Mouse (Mus musculus) brain, adult 2 months (tissue): Measurements from ENCODE around the gene Gm5741.
"Not testable (repeated sequence)": the region's sequence is repeated elsewhere in the genome, so short reads cannot be mapped to it uniquely, and the experiment has no call there.

ENCODE experiments used
- DNase-seq: peaks from one replicate; pipeline ENCODE4 v3.0.0; 2011; ENCODE audit warnings: low read depth, low spot score

Gm5741 gene

GRCm38 (mm10) chr8:85067982-85068381 is at the start of gene Gm5741:
TSS of gene Gm5741 (minus strand) at chr8:85067982.
- DNase-seq: no peak

- no peak for DNase-seq
Measured at GRCm38 (mm10) chr8:85116984-85117383, 49.2 kb upstream of the Gm5741 start.

GRCm38 (mm10) chr8:85115501-85115900 is 47.7 kb upstream of the Gm5741 start:
- no peak for DNase-seq

- no peak for DNase-seq
Measured at GRCm38 (mm10) chr8:85113241-85113640, 45.5 kb upstream of the Gm5741 start.

- no peak for DNase-seq
Measured at GRCm38 (mm10) chr8:85100076-85100665, 32.4 kb upstream of the Gm5741 start.

GRCm38 (mm10) chr8:85096850-85097249 is 29.1 kb upstream of the Gm5741 start:
- DNase-seq: no peak

GRCm38 (mm10) chr8:85096196-85096595 is 28.4 kb upstream of the Gm5741 start:
- no peak for DNase-seq

- DNase-seq: no peak
Measured at GRCm38 (mm10) chr8:85095566-85095965, 27.8 kb upstream of the Gm5741 start.

GRCm38 (mm10) chr8:85095051-85095450 is 27.3 kb upstream of the Gm5741 start:
- no peak for DNase-seq

GRCm38 (mm10) chr8:85091526-85092090 is 23.8 kb upstream of the Gm5741 start:
- DNase-seq: no peak

GRCm38 (mm10) chr8:85090856-85091255 is 23.1 kb upstream of the Gm5741 start:
- DNase-seq: no peak

- no peak for DNase-seq
Measured at GRCm38 (mm10) chr8:85088771-85089170, 21.0 kb upstream of the Gm5741 start.

GRCm38 (mm10) chr8:85086238-85086637 is 18.5 kb upstream of the Gm5741 start:
- no peak for DNase-seq

- no peak for DNase-seq
Measured at GRCm38 (mm10) chr8:85084633-85085032, 16.9 kb upstream of the Gm5741 start.

GRCm38 (mm10) chr8:85083108-85083813 is 15.5 kb upstream of the Gm5741 start, which contains the start of gene Man2b1:
TSS of gene Man2b1 (plus strand) at chr8:85083270.
- DNase-seq: peak; percentile 96

- DNase-seq: not testable (repeated sequence)
Measured at GRCm38 (mm10) chr8:85082169-85082568, 14.4 kb upstream of the Gm5741 start.

GRCm38 (mm10) chr8:85081216-85081555 is 13.4 kb upstream of the Gm5741 start, which contains the start of gene Wdr83:
TSS of gene Wdr83 (minus strand) at chr8:85081306.
- no peak for DNase-seq

- DNase-seq: peak; percentile 86
Measured at GRCm38 (mm10) chr8:85080532-85081215, 12.9 kb upstream of the Gm5741 start, which contains the start of gene Wdr83os. TSS of gene Wdr83os (plus strand) at chr8:85080740.

- DNase-seq: no peak
Measured at GRCm38 (mm10) chr8:85080214-85080531, 12.4 kb upstream of the Gm5741 start.

GRCm38 (mm10) chr8:85076993-85077392 is 9.2 kb upstream of the Gm5741 start:
- DNase-seq: peak; percentile 95

- DNase-seq: peak; percentile 43
Measured at GRCm38 (mm10) chr8:85076001-85076400, 8.2 kb upstream of the Gm5741 start.

- no peak for DNase-seq
Measured at GRCm38 (mm10) chr8:85074617-85075016, 6.8 kb upstream of the Gm5741 start.
